Mouse (Mus musculus): ENCODE results near the gene Dvl1. TPM values are rescaled to one million over a fixed set of nuclear protein-coding genes. Genes with fewer than 3 reads are reported as not detected.

Dvl1 gene
- polyA plus RNA-seq (2012; rRNA removed; ENCODE audit: low replicate concordance) = 153 and 223 TPM in 2 replicates

DNA sequence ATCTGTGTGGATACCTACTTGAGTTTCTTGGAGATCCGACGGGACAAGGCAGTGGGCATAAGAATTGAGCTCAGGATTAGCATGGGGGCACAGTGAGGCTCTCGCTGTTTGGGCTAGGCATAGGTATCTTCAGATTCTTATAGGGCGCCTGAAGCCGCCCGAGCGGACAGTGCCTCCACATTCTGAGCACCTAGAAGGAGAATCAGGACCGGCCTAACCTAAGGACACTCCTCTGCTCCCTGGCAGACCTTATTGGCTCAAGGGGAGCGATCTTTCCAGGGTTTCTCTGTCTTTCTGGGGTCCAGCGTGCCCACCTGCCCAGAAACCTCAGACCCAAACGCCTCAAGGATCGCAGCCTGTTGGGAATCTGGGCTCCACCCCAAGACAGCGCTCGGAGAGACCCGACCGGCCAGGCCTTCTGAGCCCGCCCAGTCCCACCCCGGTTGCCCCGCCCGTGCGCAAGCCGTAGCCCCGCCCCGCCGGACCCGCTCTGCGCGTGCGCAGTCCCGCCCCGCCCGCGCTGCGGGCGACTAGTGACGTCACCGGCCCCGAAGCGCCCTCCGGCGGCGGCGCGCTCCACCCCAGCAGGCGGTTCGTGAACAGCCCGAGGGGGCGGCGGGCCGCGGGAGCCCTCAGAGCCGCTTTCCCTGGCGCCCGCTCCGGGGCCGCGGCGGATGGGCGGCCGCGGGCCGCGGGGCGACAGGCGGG lies at the start of gene Dvl1:
TSS of gene Dvl1 (plus strand) at position 532 of the 708 bp plus-strand sequence.

DNA sequence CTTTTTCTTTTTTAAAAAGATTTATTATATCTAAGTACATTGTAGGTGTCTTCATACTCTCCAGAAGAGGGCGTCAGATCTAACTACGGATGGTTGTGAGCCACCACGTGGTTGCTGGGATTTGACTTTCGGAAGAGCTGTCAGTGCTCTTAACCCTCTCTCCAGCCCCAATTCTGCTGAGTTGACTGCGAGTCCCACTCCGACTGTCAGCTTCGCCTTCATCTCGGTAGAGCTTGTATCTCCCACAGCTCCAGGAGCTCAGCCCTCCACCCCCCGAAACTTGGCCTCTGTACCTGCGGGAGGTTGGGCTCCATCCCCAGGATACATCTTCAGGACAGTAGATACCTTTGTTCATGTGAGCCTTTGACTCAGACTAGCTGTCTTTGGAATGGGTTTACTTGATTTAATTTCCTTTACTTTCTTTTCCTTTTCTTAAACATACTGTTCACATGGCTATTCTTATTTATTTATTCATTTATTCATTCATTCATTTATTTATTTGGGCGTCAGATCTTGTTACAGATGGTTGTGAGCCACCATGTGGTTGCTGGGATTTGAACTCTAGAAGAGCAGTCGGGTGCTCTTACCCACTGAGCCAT lies 44.4 kb upstream of the Dvl1 start, which contains the start of gene Mrpl20:
TSS of gene Mrpl20 (plus strand) at position 138 of the 599 bp plus-strand sequence.

GRCm38 (mm10) chr4:155811929-155812664 lies 35.1 kb upstream of the Dvl1 start, which contains the start of gene Ccnl2:
Ccnl2 (plus strand) TSS chr4:155812489.

DNA sequence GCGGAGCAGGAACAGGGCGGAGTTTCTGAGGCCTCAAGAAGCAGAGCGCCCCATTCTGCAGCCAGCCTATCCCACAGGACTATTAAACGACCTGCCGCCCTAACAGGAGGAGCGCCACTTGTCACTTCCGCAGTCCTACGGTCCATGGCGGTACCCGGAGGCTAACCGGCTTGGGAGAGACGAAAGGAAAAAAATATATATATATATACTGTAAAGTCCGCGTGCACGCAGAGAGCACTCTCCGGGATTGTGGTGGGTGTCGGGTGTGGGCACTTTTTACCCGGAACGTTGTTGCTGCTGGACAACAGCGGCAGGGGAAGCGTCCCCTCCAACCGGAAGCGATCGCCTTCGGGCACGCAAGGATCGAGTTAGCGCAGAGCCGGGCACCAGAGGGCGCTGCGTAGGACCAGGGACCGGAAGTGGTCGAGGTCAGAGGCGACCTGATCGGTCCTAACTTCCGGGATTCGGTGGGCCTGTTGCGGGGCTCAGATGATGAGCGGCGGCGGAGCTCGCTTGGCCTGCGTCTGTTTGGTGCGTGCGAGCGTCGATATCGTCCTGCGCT lies 15.9 kb upstream of the Dvl1 start, which contains the start of gene Aurkaip1:
TSS of gene Aurkaip1 (plus strand) at position 68 of the 562 bp plus-strand sequence.

GRCm38 (mm10) chr4:155839483-155839910 lies 7.7 kb upstream of the Dvl1 start, which contains the start of gene Mxra8:
Mxra8 (plus strand) TSS chr4:155839680.

DNA sequence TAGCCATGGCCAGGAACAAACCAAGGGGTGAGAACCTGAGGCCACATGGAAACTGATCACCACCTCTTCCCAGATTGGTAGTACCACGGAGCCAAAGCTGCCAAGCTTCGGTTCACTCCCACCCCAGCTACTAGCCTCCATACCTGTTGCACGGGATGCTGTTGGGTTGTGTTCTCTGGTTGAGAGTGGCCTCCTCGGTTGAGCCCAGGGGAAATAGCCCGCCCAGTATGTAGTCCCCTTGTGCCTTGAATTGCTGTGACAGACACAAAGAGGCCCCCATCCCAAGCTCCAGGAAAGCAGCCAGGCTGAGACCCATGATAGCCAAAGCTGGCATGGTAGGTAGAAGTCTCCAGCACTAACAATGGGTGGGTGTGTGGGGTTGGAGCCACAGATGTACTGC lies 15.8 kb downstream of the Dvl1 start, which contains the start of gene Tas1r3:
TSS of gene Tas1r3 (minus strand) at position 362 of the 400 bp plus-strand sequence.

GRCm38 (mm10) chr4:155869317-155870033 lies 22.3 kb downstream of the Dvl1 start, which contains the start of the genes Cptp and Ints11:
Cptp (minus strand) TSS chr4:155869440.
Ints11 (plus strand) TSS chr4:155869546.

DNA sequence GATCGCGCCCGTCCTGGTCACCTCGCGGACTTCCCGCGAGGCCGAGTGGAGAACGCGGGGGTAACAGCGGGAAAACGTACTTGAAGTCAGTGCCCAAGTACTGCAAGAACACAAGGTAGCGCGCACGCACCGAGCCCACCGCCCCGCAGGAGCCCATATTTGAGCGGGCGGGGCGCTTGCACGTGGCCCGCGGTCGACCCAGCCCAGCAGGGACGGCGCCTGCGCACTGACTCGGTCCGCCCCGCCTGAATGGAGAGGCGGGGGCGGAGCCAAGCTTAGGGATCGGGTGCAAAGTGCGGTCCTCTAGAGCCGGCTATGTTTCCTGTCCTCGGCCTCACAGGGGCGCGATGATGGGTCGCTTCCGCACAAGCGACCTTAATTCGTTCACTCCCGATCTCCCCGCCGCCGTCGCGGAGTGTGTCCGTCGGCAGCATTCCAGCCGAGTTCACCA lies 44.4 kb downstream of the Dvl1 start, which contains the start of the genes Pusl1 and Acap3:
TSS of gene Pusl1 (minus strand) at position 231 of the 451 bp plus-strand sequence.
TSS of gene Acap3 (plus strand) at position 272 of the 451 bp plus-strand sequence.

Other genes starting within 250 kb of the Dvl1 start
- 9.1 and 11.8 TPM in 2 replicates for gene Slc35e2, start 246.0 kb upstream of the Dvl1 start, polyA plus RNA-seq (2012; rRNA removed; ENCODE audit: low replicate concordance)
- gene Cdk11b, start 222.5 kb upstream of the Dvl1 start, polyA plus RNA-seq (2012; rRNA removed; ENCODE audit: low replicate concordance) = 16.8 and 20.2 TPM in 2 replicates
- not detected in 2 replicates for gene Gm10563, start 202.0 kb upstream of the Dvl1 start, polyA plus RNA-seq (2012; rRNA removed; ENCODE audit: low replicate concordance)
- gene Mmp23, start 194.0 kb upstream of the Dvl1 start, polyA plus RNA-seq (2012; rRNA removed; ENCODE audit: low replicate concordance) = 52.3 and 103 TPM in 2 replicates
- gene Mib2, start 178.2 kb upstream of the Dvl1 start, polyA plus RNA-seq (2012; rRNA removed; ENCODE audit: low replicate concordance) = 64.0 and 102 TPM in 2 replicates
- 21.6 and 35.6 TPM in 2 replicates for gene Fndc10, start 153.1 kb upstream of the Dvl1 start, polyA plus RNA-seq (2012; rRNA removed; ENCODE audit: low replicate concordance)
- 88.8 and 157 TPM in 2 replicates for gene Ssu72, start 142.6 kb upstream of the Dvl1 start, polyA plus RNA-seq (2012; rRNA removed; ENCODE audit: low replicate concordance)
- gene Tmem240, start 112.6 kb upstream of the Dvl1 start, polyA plus RNA-seq (2012; rRNA removed; ENCODE audit: low replicate concordance) = 2.1 and 2.6 TPM in 2 replicates
- gene Atad3a, start 86.3 kb upstream of the Dvl1 start, polyA plus RNA-seq (2012; rRNA removed; ENCODE audit: low replicate concordance) = 140 and 144 TPM in 2 replicates
- gene Vwa1, start 72.7 kb upstream of the Dvl1 start, polyA plus RNA-seq (2012; rRNA removed; ENCODE audit: low replicate concordance) = 24.1 and 41.9 TPM in 2 replicates
- 1.9 and 2.6 TPM in 2 replicates for gene Tmem88b, start 61.5 kb upstream of the Dvl1 start, polyA plus RNA-seq (2012; rRNA removed; ENCODE audit: low replicate concordance)
- 0.32 and 0.54 TPM in 2 replicates for gene Ankrd65, start 57.0 kb upstream of the Dvl1 start, polyA plus RNA-seq (2012; rRNA removed; ENCODE audit: low replicate concordance)
- 47.4 and 59.6 TPM in 2 replicates for gene Mrpl20, start 44.5 kb upstream of the Dvl1 start, polyA plus RNA-seq (2012; rRNA removed; ENCODE audit: low replicate concordance)
- gene Ccnl2, start 34.9 kb upstream of the Dvl1 start, polyA plus RNA-seq (2012; rRNA removed; ENCODE audit: low replicate concordance) = 63.4 and 98.7 TPM in 2 replicates
- gene Aurkaip1, start 16.1 kb upstream of the Dvl1 start, polyA plus RNA-seq (2012; rRNA removed; ENCODE audit: low replicate concordance) = 149 and 245 TPM in 2 replicates
- gene Mxra8, start 7.7 kb upstream of the Dvl1 start, polyA plus RNA-seq (2012; rRNA removed; ENCODE audit: low replicate concordance) = 274 and 383 TPM in 2 replicates
- gene Tas1r3, start 16.0 kb downstream of the Dvl1 start, polyA plus RNA-seq (2012; rRNA removed; ENCODE audit: low replicate concordance) = 1.3 and 1.5 TPM in 2 replicates
- gene Cptp, start 22.0 kb downstream of the Dvl1 start, polyA plus RNA-seq (2012; rRNA removed; ENCODE audit: low replicate concordance) = 32.4 and 36.2 TPM in 2 replicates
- 33.7 and 47.4 TPM in 2 replicates for gene Ints11, start 22.1 kb downstream of the Dvl1 start, polyA plus RNA-seq (2012; rRNA removed; ENCODE audit: low replicate concordance)
- gene Pusl1, start 44.4 kb downstream of the Dvl1 start, polyA plus RNA-seq (2012; rRNA removed; ENCODE audit: low replicate concordance) = 61.9 and 134 TPM in 2 replicates
- gene Acap3, start 44.4 kb downstream of the Dvl1 start, polyA plus RNA-seq (2012; rRNA removed; ENCODE audit: low replicate concordance) = 43.7 and 50.5 TPM in 2 replicates
- 39.4 and 89.6 TPM in 2 replicates for gene Ube2j2, start 96.4 kb downstream of the Dvl1 start, polyA plus RNA-seq (2012; rRNA removed; ENCODE audit: low replicate concordance)
- 113 and 117 TPM in 2 replicates for gene C1qtnf12, start 114.9 kb downstream of the Dvl1 start, polyA plus RNA-seq (2012; rRNA removed; ENCODE audit: low replicate concordance)
- gene B3galt6, start 145.2 kb downstream of the Dvl1 start, polyA plus RNA-seq (2012; rRNA removed; ENCODE audit: low replicate concordance) = 5.2 and 10.7 TPM in 2 replicates
- gene Sdf4, start 145.5 kb downstream of the Dvl1 start, polyA plus RNA-seq (2012; rRNA removed; ENCODE audit: low replicate concordance) = 61.5 and 63.6 TPM in 2 replicates
- gene Tnfrsf4, start 166.4 kb downstream of the Dvl1 start, polyA plus RNA-seq (2012; rRNA removed; ENCODE audit: low replicate concordance) = 28.1 and 40.7 TPM in 2 replicates
- 22.0 and 26.1 TPM in 2 replicates for gene Tnfrsf18, start 178.8 kb downstream of the Dvl1 start, polyA plus RNA-seq (2012; rRNA removed; ENCODE audit: low replicate concordance)
- 4.0 and 4.9 TPM in 2 replicates for gene Ttll10, start 212.0 kb downstream of the Dvl1 start, polyA plus RNA-seq (2012; rRNA removed; ENCODE audit: low replicate concordance)